In the genomic region with DNA sequence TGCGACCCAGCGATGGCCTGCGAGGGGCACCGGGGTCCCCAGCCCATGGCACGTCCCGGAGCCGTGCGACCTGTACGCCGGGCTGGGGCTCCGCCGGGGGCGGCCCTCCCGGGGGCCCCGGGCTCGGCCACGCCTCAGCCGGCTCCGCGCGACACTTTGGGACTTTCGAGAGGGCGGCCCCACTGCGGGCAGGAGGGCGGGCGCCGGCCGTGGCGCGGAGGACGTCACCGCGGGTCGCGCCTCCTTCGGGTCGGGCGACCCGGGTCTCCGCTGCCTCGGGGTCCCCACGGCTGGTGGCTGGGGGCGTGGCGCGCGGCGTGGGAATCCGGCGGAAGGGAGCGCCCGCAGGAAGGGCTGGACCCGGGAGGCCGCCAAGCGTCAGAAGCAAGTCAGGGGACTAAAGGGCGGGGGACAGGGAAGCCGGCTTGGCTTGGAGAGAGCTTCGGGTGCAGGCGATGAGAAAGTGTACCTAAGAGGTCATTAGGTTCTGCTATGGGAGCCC, we compare ENCODE assay signal across 8 mouse cellular contexts.
DNase-seq lines count a peak whose midpoint lies in the region; ATAC-seq and TF ChIP-seq lines count a peak whose summit lies in the region.

No protein-coding gene starts in this region.

- in situ Hi-C loops in ES-E14 (cut with MboI; ENCODE audit: low sequenced_read_pairs in 2 of 2, unreplicated experiment in 2 of 2), result no loop called here

- H3K9me3 ChIP-seq in kidney, embryonic 14.5 days (ENCODE audit: control insufficient read depth, low read length), result no peaks in the 10 kb centered on the region
- no peaks in the 10 kb centered on the region for H3K9me3 ChIP-seq in ES-E14 (ENCODE audit: control insufficient read depth, insufficient read depth, low read depth, low read length)
- no peaks in the 10 kb centered on the region for H3K9me3 ChIP-seq in embryonic facial prominence, embryonic 11.5 days (replicated peaks; ENCODE audit: control insufficient read depth, low read length)
- H3K9me3 ChIP-seq in limb, embryonic 10.5 days (replicated peaks), result no peaks in the 10 kb centered on the region

- no peaks in the 10 kb centered on the region for H3K4me1 ChIP-seq in kidney, embryonic 14.5 days (ENCODE audit: control insufficient read depth, insufficient read depth, low read length)
- H3K4me1 ChIP-seq in ES-E14 (ENCODE audit: control insufficient read depth in 2 of 2, insufficient read depth in 2 of 2, low read length in 2 of 2, poor library complexity in 1 of 2), result peaks cover 0 to 3% of the 10 kb centered on the region in 2 experiments; a peak in 1 of 4 replicates
- H3K4me1 ChIP-seq in embryonic facial prominence, embryonic 11.5 days (ENCODE audit: control insufficient read depth, insufficient read depth, low read length), result no peaks in the 10 kb centered on the region
- H3K4me1 ChIP-seq in limb, embryonic 10.5 days, result peaks cover 14% of the 10 kb centered on the region

- no peak for DNase-seq in kidney, adult 8-10 months
- peak; percentile 4 for DNase-seq in ES-E14 (ENCODE audit: low read depth, low spot score)
- no peak for DNase-seq in embryonic facial prominence, embryonic 11.5 days (ENCODE audit: low spot score)
- peak; percentile 53 for DNase-seq in limb, embryonic 10.5 days (ENCODE audit: low spot score)
- DNase-seq in retina, postnatal 1 day, result peak; percentile 57
- no peak for DNase-seq in ovary, postnatal 10 days (ENCODE audit: low spot score)
- DNase-seq in layer of hippocampus, adult 11-12 months (ENCODE audit: low spot score), result no peak

- H3K9ac ChIP-seq in kidney, embryonic 14.5 days (ENCODE audit: low read depth, low read length), result no peak overlapping the region
- peak overlapping the region; percentile 7; the same call in 1 of the 2 replicates for H3K9ac ChIP-seq in ES-E14 (ENCODE audit: insufficient read depth, low read depth, low read length, poor library complexity, severe bottlenecking)
- peak overlapping the region; percentile 37 for H3K9ac ChIP-seq in embryonic facial prominence, embryonic 11.5 days (replicated peaks; ENCODE audit: low read length)

- peak overlapping the region; percentile 58 for H3K4me3 ChIP-seq in kidney, embryonic 14.5 days (ENCODE audit: low read length)
- H3K4me3 ChIP-seq in ES-E14 (ENCODE audit: insufficient read depth in 1 of 2, low read depth in 1 of 2, low read length in 2 of 2, poor library complexity in 1 of 2, severe bottlenecking in 1 of 2), result peak overlapping the region; percentile 69 to 88
- H3K4me3 ChIP-seq in embryonic facial prominence, embryonic 11.5 days (ENCODE audit: low read depth, low read length), result peak overlapping the region; percentile 60
- peak overlapping the region; percentile 67 for H3K4me3 ChIP-seq in limb, embryonic 10.5 days

- WGBS in kidney, embryonic 14.5 days, result under 1% methylated on average over 53 of the region's 58 CpGs
- WGBS in embryonic facial prominence, embryonic 11.5 days, result under 1% methylated on average over 55 of the region's 58 CpGs
- under 1% methylated on average over 57 of the region's 58 CpGs for WGBS in limb, embryonic 10.5 days

- H3K4me2 ChIP-seq in kidney, embryonic 14.5 days (replicated peaks; ENCODE audit: low read depth, low read length), result peak overlapping the region; percentile 100
- peak overlapping the region; percentile 99 for H3K4me2 ChIP-seq in embryonic facial prominence, embryonic 11.5 days (ENCODE audit: low read depth, low read length)

- H3K27ac ChIP-seq in kidney, embryonic 14.5 days (ENCODE audit: low read depth, low read length), result no peak overlapping the region
- no peak overlapping the region for H3K27ac ChIP-seq in ES-E14 (ENCODE audit: insufficient read depth, low read depth, low read length, poor library complexity, severe bottlenecking)
- H3K27ac ChIP-seq in embryonic facial prominence, embryonic 11.5 days (replicated peaks; ENCODE audit: low read depth, low read length), result no peak overlapping the region
- H3K27ac ChIP-seq in limb, embryonic 10.5 days, result no peak overlapping the region

- H3K36me3 ChIP-seq in kidney, embryonic 14.5 days (ENCODE audit: control insufficient read depth, insufficient read depth, low read length), result no peaks in the 10 kb centered on the region
- no peaks in the 10 kb centered on the region for H3K36me3 ChIP-seq in ES-E14 (ENCODE audit: control insufficient read depth, insufficient read depth, low read length, poor library complexity, severe bottlenecking)
- H3K36me3 ChIP-seq in embryonic facial prominence, embryonic 11.5 days (replicated peaks; ENCODE audit: control insufficient read depth, insufficient read depth, low read depth, low read length), result no peaks in the 10 kb centered on the region
- H3K36me3 ChIP-seq in limb, embryonic 10.5 days, result no peaks in the 10 kb centered on the region

- H3K27me3 ChIP-seq in kidney, embryonic 14.5 days (ENCODE audit: control insufficient read depth, insufficient read depth, low read length), result peaks cover 30% of the 10 kb centered on the region
- H3K27me3 ChIP-seq in embryonic facial prominence, embryonic 11.5 days (ENCODE audit: control insufficient read depth, insufficient read depth, low read length), result peaks cover 20% of the 10 kb centered on the region
- H3K27me3 ChIP-seq in limb, embryonic 10.5 days (ENCODE audit: low read depth, poor library complexity, severe bottlenecking), result peaks cover 35% of the 10 kb centered on the region

- no peak; the same call in none of the 2 replicates for ATAC-seq in kidney, embryonic 14.5 days (ENCODE audit: low FRiP score, low TSS enrichment)
- ATAC-seq in embryonic facial prominence, embryonic 11.5 days (replicated peaks; ENCODE audit: insufficient number of reproducible peaks, low FRiP score, low TSS enrichment, low read depth), result peak; percentile 23

TF ChIP-seq in ES-E14, 5 proteins besides CTCF, POLR2A, EP300 and RAD21:
- no peak for TF ChIP-seq CHD2 (IDR thresholded peaks at IDR 0.05; ENCODE audit: low read depth, low read length)

Comparison
In these comparisons a context has a peak if more than half of its experiments do, and no peak if none do; other contexts are left out.
1. DNase-seq: peak in ES-E14 (single experiment), limb, embryonic 10.5 days (single experiment) and retina, postnatal 1 day (single experiment); none in kidney, adult 8-10 months (0 of 2), embryonic facial prominence, embryonic 11.5 days (single experiment), ovary, postnatal 10 days (single experiment) and layer of hippocampus, adult 11-12 months (single experiment).
2. Peak in every context shown above with its lines, with median percentiles within 50 percentile points of each other: H3K4me3 ChIP-seq.